Mouse (Mus musculus) layer of hippocampus, adult 2 months (tissue): ENCODE measurements around the gene Rapgefl1. TPM values are rescaled to one million over a fixed set of nuclear protein-coding genes. Genes with fewer than 3 reads are reported as not detected.

Experiments used
- DNase-seq, 2 experiments: peaks; one replicate each; pipeline ENCODE4 v3.0.0; 2022; ENCODE audit warnings: low spot score in 2 of 2
- H3K27ac ChIP-seq: fragments of 200-600 bp; 2 replicates; pipeline ENCODE4 v1.8.1; 2022
- H3K4me3 ChIP-seq: fragments of 200-600 bp; 2 replicates; pipeline ENCODE4 v1.8.1; 2022; ENCODE audit warnings: mild to moderate bottlenecking
- CTCF ChIP-seq: fragments of 200-600 bp; conservative IDR thresholded peaks from 2 replicates; pipeline ENCODE4 v1.8.1; 2022; ENCODE audit warnings: antibody characterized with exemption, mild to moderate bottlenecking, moderate library complexity
- long read RNA-seq, 2 experiments: library from polyadenylated mRNA; stranded (forward); transcript quantifications; one replicate each; pipeline ENCODE4 v2.0.0; 2021; ENCODE audit warnings: borderline mapping rate in 2 of 2
- total RNA-seq, 2 experiments: library from RNA; stranded (reverse); gene quantifications; 2 replicates each; pipeline ENCODE4 v1.2.3; 2021

Gene Rapgefl1
- 100 to 1,000 TPM; 213 to 240 TPM for total RNA-seq
- long read RNA-seq, experiment 1, full-length matches to known transcripts, result 105 of 136 reads
- long read RNA-seq, experiment 1, partial matches to known transcripts, result 27 of 136 reads
- long read RNA-seq, experiment 1, other reads (novel, unspliced or antisense), result 4 of 136 reads
- long read RNA-seq, experiment 2, full-length matches to known transcripts, result 137 of 178 reads
- long read RNA-seq, experiment 2, partial matches to known transcripts, result 32 of 178 reads
- long read RNA-seq, experiment 2, other reads (novel, unspliced or antisense), result 9 of 178 reads

DNA sequence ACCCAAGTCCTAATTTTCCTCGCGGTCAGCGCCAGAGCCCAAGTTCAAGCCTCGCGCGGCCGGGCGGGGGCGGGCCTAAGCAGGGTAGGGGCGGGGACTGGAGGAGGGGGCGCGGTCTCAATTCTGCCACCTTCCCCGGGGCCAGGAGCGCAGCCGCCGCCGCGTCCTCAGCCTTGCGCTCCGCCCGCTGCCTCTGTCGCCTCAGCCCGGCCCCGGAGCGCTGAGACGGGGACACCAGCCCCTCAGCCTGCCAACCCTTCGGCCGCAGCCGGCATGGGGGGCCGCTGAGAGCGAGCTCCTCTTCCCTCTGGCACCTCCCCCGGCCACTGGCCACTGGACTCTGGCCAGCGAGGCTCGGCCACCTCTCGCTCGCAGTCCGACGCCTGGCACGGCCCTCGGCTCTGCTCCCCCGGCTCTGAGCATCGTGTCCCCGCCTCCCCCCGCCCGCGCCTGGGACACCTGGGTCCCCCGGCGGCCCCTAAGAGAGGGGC, at the start of gene Rapgefl1:
Gene Rapgefl1, plus strand, starts transcription at position 135 of the 491 bp plus-strand sequence.
- Histone ChIP-seq H3K27ac (peak within 1 kb of the TSS; percentile 98), H3K4me3 (peak within 1 kb of the TSS; percentile 97)
- peak; percentile 71 to 82 for DNase-seq
- TF ChIP-seq CTCF, result no peak

DNA sequence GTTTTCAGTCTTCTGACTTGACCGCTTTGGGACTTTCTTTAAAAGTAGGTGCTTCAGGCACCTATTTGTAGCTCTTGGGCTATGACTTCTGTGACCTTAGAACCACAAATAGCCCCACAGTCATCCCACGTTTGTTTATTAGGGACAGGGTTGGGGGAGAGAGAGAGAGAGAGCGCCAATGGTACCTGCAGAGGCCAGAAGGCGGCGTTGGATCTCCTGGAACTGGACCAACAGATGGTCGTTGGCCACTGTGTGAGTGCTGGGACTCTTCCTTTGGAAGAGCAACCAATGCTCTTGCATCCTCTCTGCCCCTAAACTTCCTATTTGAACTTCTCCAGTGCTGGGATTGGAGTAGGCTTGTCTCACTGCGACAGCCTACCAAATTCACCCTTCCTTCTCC, 49.4 kb upstream of the Rapgefl1 start:
- TF ChIP-seq CTCF, result 0 out of 2 replicates have a peak, but pooled peaks have one; percentile 1
- DNase-seq, result no peak
- H3K27ac ChIP-seq, result peak overlapping the region; percentile 100

DNA sequence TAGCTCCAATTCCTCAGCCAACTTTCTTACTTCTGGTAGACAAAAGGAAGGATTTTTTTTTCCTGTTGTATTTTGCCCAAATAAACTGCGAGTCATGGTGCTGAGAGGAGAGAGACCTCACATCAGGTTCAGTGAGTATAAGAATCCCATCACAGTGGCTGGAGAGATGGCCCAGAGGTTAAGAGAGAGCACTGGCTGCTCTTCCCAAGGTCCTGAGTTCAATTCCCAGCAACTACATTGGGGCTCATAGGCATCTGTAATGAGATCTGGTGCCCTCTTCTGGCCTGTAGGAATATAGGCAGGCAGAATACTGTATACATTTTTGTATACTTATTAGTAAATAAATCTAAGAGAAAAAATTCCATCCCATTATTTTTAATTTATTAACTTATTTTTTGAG, 48.9 kb upstream of the Rapgefl1 start:
- DNase-seq, result no peak
- Histone ChIP-seq H3K4me3 (no peak overlapping the region), H3K27ac (peak overlapping the region; percentile 100)
- peak; percentile 74 for TF ChIP-seq CTCF

More for the DNA sequence above, 49.4 kb upstream of the Rapgefl1 start:
- H3K4me3 ChIP-seq, result peak overlapping the region; percentile 21

DNA sequence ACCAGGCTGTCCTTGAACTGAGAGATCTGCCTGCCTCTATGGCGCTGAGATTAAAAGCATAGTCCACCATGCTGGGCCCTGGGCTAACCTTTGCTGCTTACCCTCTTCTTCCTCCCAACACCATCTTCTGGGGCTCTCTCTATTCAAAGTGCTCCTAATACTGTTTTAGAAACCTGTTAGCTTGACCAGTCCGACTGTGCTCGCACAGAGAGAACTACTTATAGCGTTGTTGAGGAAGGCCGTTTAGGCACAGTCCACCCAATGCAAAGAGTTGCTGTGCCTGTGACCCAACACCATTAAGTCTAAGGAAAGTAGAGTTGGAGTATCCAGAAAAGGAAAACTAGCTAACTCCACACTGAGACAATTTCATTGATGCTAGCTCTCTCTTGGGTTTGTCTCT, 48.4 kb upstream of the Rapgefl1 start:
- H3K27ac ChIP-seq, result peak overlapping the region; percentile 85
- H3K4me3 ChIP-seq, result no peak overlapping the region
- DNase-seq, result no peak
- TF ChIP-seq CTCF, result no peak

GRCm38 (mm10) chr11:98788550-98789218, 47.9 kb upstream of the Rapgefl1 start:
- Histone ChIP-seq H3K27ac (peak overlapping the region; percentile 85), H3K4me3 (peak overlapping the region; percentile 57)
- TF ChIP-seq CTCF, result peak; percentile 79
- DNase-seq, result peak; percentile 83 to 91

DNA sequence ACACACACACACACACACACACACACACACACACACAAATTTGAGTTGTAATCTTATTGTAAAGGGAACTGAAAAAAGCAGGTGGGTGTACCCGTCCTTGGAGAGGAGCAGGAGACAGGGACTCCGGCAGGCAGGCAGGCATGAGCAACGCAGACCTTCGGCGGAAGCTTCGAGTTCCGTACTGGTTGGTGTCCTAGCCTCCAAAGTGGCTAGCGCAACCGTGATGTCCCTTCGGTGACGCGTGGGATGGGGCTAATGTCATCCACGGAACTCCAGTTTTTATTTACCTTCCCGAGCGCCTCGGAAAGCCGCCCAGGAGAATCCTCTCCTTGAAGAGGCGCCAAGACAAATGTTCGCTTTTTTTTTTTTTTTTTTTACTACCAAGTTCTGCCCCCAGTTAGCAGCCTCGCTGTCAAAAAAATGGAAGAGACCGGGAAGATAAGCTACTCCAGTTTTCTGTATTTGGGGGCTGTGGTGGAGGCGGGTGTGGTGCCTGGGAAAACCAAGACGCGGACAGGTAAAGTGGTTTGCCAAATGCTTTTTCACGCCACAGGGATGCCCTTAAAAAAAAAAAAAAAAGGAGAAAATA, 47.3 kb upstream of the Rapgefl1 start:
- peak overlapping the region; percentile 57 for H3K4me3 ChIP-seq
- no peak for TF ChIP-seq CTCF
- DNase-seq, result no peak
- peak overlapping the region; percentile 53; the same call in 1 of the 2 replicates for H3K27ac ChIP-seq

- H3K27ac ChIP-seq, result no peak overlapping the region; the same call in 1 of the 2 replicates
- 0 out of 2 replicates have a peak, but pooled peaks have one; percentile 16 for TF ChIP-seq CTCF
- H3K4me3 ChIP-seq, result peak overlapping the region; percentile 57; the same call in 1 of the 2 replicates
- DNase-seq, result no peak
These were observed 46.8 kb upstream of the Rapgefl1 start for GRCm38 (mm10) chr11:98789824-98790223.

DNA sequence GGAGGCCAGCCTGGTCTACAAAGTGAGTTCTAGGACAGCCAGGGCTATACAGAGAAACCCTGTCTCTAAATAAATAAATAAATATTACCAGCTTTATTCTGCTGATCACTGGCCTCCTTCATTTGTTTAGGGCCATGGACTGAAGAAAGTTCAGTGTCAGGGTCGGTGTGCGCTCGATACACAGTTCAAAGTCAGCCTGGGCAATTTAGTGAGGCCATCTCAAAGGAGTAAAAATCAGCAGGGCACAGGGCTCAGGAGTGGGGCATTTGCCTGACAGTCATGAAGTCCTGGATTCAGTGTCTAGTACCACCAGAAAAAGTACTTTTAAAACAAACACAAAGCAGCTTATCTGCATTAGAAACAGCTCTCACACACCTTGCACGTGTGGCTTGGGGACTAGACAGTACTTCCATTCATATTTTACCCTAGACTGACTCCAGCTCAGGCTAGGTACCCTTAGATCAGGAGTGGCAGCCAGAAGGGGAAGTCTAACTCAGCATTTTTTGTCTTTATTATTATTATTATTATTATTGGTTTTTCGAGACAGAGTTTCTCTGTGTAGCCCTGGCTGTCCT, 45.9 kb upstream of the Rapgefl1 start:
- Histone ChIP-seq H3K4me3 (no peak overlapping the region), H3K27ac (no peak overlapping the region)
- DNase-seq, result no peak
- no peak for TF ChIP-seq CTCF

DNA sequence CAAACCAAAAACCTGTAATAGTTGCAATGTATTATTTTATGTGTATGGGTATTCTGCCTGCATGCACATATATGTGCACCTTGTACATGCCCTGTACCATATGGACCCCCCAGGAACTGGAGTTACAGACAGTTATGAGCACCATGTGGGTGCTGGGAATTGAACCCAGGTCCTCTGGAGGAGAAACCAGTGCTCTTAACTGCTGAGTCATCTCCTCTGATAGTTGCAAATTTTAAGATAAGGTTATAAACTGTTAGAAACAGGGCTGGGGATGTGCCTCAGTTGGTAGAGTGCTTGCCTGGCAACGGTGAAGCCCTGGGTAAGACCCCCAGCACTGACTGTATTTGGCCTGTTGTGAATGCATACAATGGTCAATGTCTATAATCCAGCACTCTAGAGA, 45.1 kb upstream of the Rapgefl1 start:
- no peak overlapping the region for H3K27ac ChIP-seq
- DNase-seq, result no peak
- no peak for TF ChIP-seq CTCF
- no peak overlapping the region for H3K4me3 ChIP-seq

GRCm38 (mm10) chr11:98792081-98792480, 44.5 kb upstream of the Rapgefl1 start:
- Histone ChIP-seq H3K27ac (peak overlapping the region; percentile 7; the same call in 1 of the 2 replicates), H3K4me3 (no peak overlapping the region)
- no peak for DNase-seq
- no peak for TF ChIP-seq CTCF

- Histone ChIP-seq H3K27ac (peak overlapping the region; percentile 99), H3K4me3 (peak overlapping the region; percentile 99)
- TF ChIP-seq CTCF, result peak; percentile 69
- no peak for DNase-seq
These were observed 42.0 kb upstream of the Rapgefl1 start for GRCm38 (mm10) chr11:98794469-98795014.

DNA sequence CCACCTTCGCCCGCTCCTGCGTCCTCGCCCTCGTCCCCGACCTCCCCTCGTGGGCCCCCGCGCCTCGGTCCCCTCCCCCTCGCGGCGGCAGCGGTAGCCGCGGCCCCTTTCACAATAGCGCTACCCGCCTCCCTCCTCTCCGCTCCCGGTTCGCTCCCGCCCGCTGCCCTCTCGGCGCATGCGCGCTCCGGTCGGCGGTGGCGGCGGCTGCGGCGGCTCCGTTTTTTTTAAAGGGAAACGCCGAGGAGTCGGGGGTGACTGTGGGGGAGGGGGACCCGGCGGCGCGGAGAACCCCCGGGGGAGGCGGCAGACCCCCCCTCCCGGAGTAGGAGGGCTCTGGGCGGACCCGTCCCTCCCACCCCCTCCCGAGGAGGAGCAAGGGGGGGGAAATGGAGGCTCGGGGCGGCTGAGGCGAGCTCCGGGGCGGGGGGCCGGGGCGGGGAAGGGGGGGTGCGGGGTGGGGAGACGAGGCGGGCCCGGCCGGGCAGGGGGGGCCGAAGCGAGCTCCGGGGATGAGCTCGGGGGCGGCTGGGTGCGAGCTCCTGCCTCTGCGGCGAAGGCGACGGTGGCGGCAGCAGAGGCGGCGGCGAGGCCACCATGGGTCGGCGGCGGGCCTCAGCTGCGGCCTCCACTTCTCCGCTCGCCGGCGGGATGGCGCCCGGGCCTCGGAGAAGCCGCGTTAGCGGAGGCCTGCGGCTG, 41.4 kb upstream of the Rapgefl1 start, which contains the start of gene Msl1:
Gene Msl1, plus strand, starts transcription at position 502 of the 699 bp plus-strand sequence.
- peak within 1 kb of the TSS; percentile 99 for H3K4me3 ChIP-seq
- TF ChIP-seq CTCF, result no peak
- DNase-seq, result peak; percentile 82 to 89
- peak within 1 kb of the TSS; percentile 99 for H3K27ac ChIP-seq
